Mouse (Mus musculus) frontal cortex, adult (tissue): ENCODE data around the gene Defb36.
A peak's percentile ranks its signal among the peaks of the same experiment; 100 is the strongest.

Experiments
- ATAC-seq: cut with Nextera tagmentation; 2 replicates; pipeline ENCODE4 v1.9.2; 2017; ENCODE audit warnings: mild to moderate bottlenecking, moderate library complexity, mixed read lengths; ENCODE audit not compliant: low TSS enrichment

The Defb36 gene

GRCm38 (mm10) chr2:152604057-152604456, at the start of gene Defb36:
TSS of gene Defb36 (plus strand) at chr2:152604327.
- no peak for ATAC-seq

GRCm38 (mm10) chr2:152556655-152557054, 47.5 kb upstream of the Defb36 start:
- ATAC-seq: no peak

- no peak for ATAC-seq
Observed at GRCm38 (mm10) chr2:152569038-152569437, 35.1 kb upstream of the Defb36 start, which contains the start of gene Gm17416. TSS of gene Gm17416 (plus strand) at chr2:152569338.

GRCm38 (mm10) chr2:152569881-152570280, 34.2 kb upstream of the Defb36 start:
- no peak for ATAC-seq

- ATAC-seq: no peak
Observed at GRCm38 (mm10) chr2:152570313-152570712, 33.8 kb upstream of the Defb36 start.

GRCm38 (mm10) chr2:152572114-152572794, 31.9 kb upstream of the Defb36 start, which contains the start of gene Defb21:
TSS of gene Defb21 (plus strand) at chr2:152572744.
- ATAC-seq: no peak

GRCm38 (mm10) chr2:152573484-152573883, 30.6 kb upstream of the Defb36 start:
- ATAC-seq: no peak

- no peak for ATAC-seq
Observed at GRCm38 (mm10) chr2:152580107-152580506, 24.0 kb upstream of the Defb36 start, which contains the start of gene Defb19. TSS of gene Defb19 (minus strand) at chr2:152580312.

- ATAC-seq: no peak
Observed at GRCm38 (mm10) chr2:152580612-152581011, 23.5 kb upstream of the Defb36 start.

GRCm38 (mm10) chr2:152586926-152587560, 17.1 kb upstream of the Defb36 start:
- ATAC-seq: peak; percentile 47; the same call in 1 of the 2 replicates

GRCm38 (mm10) chr2:152588450-152588849, 15.7 kb upstream of the Defb36 start:
- no peak for ATAC-seq

GRCm38 (mm10) chr2:152589021-152589420, 15.1 kb upstream of the Defb36 start:
- ATAC-seq: no peak

GRCm38 (mm10) chr2:152599299-152599698, 4.8 kb upstream of the Defb36 start, which contains the start of gene Defb45:
TSS of gene Defb45 (minus strand) at chr2:152599399.
- no peak for ATAC-seq

- no peak for ATAC-seq
Observed at GRCm38 (mm10) chr2:152600076-152600475, 4.1 kb upstream of the Defb36 start.

- no peak for ATAC-seq
Observed at GRCm38 (mm10) chr2:152601275-152601960, 2.7 kb upstream of the Defb36 start.

GRCm38 (mm10) chr2:152607746-152608145, 3.6 kb downstream of the Defb36 start:
- ATAC-seq: no peak

- no peak for ATAC-seq
Observed at GRCm38 (mm10) chr2:152608719-152609118, 4.6 kb downstream of the Defb36 start.

- peak; percentile 50 for ATAC-seq
Observed at GRCm38 (mm10) chr2:152612193-152612592, 8.1 kb downstream of the Defb36 start.

GRCm38 (mm10) chr2:152615563-152615962, 11.4 kb downstream of the Defb36 start:
- peak; percentile 88 for ATAC-seq

- ATAC-seq: no peak
Observed at GRCm38 (mm10) chr2:152616470-152616869, 12.3 kb downstream of the Defb36 start.

- no peak for ATAC-seq
Observed at GRCm38 (mm10) chr2:152617374-152617773, 13.2 kb downstream of the Defb36 start.

GRCm38 (mm10) chr2:152620367-152621134, 16.4 kb downstream of the Defb36 start:
- peak; percentile 50; the same call in 1 of the 2 replicates for ATAC-seq
